In genomic region chr8:69270386-69271202, GRCm38 (mm10) we compare ENCODE assay signal across 8 mouse cellular contexts. TPM values are rescaled to one million over a fixed set of nuclear protein-coding genes. Genes with fewer than 3 reads are reported as not detected.
DNase-seq lines count a peak whose midpoint lies in the region; ATAC-seq lines count a peak whose summit lies in the region.

TSS of gene D130040H23Rik (plus strand) at chr8:69271080.

- H3K4me1 ChIP-seq in intestine, embryonic 16.5 days (ENCODE audit: control insufficient read depth, insufficient read depth, low read length) = 0 out of 2 replicates have a peak, but pooled peaks cover 4% of the 10 kb centered on the region
- peaks cover 2% of the 10 kb centered on the region; the same call in 1 of the 2 replicates for H3K4me1 ChIP-seq in midbrain, embryonic 11.5 days (ENCODE audit: control insufficient read depth, insufficient read depth, low read length)

- no peaks in the 10 kb centered on the region for H3K27me3 ChIP-seq in intestine, embryonic 16.5 days (replicated peaks; ENCODE audit: control insufficient read depth, insufficient read depth, low read length)
- H3K27me3 ChIP-seq in midbrain, embryonic 11.5 days (ENCODE audit: control insufficient read depth, insufficient read depth, low read length) = no peaks in the 10 kb centered on the region

- WGBS in intestine, embryonic 16.5 days = 6% methylated on average over 12 of the region's 12 CpGs
- WGBS in midbrain, embryonic 11.5 days = 9% methylated on average over 12 of the region's 12 CpGs

- ATAC-seq in intestine, embryonic 16.5 days = peak; percentile 100
- ATAC-seq in midbrain, embryonic 11.5 days (ENCODE audit: low FRiP score) = peak; percentile 100

- H3K9me3 ChIP-seq in intestine, embryonic 16.5 days (ENCODE audit: control insufficient read depth, low read length) = no peaks in the 10 kb centered on the region
- no peaks in the 10 kb centered on the region; the same call in 1 of the 2 replicates for H3K9me3 ChIP-seq in midbrain, embryonic 11.5 days (ENCODE audit: control insufficient read depth, low read length)

- H3K4me2 ChIP-seq in intestine, embryonic 16.5 days (ENCODE audit: low read depth, low read length) = peak within 1 kb of the TSS; percentile 74
- peak within 1 kb of the TSS; percentile 48 for H3K4me2 ChIP-seq in midbrain, embryonic 11.5 days

- peak within 1 kb of the TSS; percentile 76; the same call in 1 of the 2 replicates for H3K27ac ChIP-seq in intestine, embryonic 16.5 days (ENCODE audit: low read length)
- H3K27ac ChIP-seq in midbrain, embryonic 11.5 days (ENCODE audit: low read depth, low read length) = no peak within 1 kb of the TSS

- intact Hi-C loops in left cerebral cortex, postnatal 4 days (cut with DNase I) = no loop called here

- H3K36me3 ChIP-seq in intestine, embryonic 16.5 days (ENCODE audit: control insufficient read depth, insufficient read depth, low read length) = no peaks in the 10 kb centered on the region
- H3K36me3 ChIP-seq in midbrain, embryonic 11.5 days (ENCODE audit: control insufficient read depth, insufficient read depth, low read length) = peaks cover 5% of the 10 kb centered on the region; the same call in 1 of the 2 replicates

- DNase-seq in kidney, adult 11 months = peak; percentile 54
- no peak for DNase-seq in kidney, adult 18-20 months
- DNase-seq in embryo, embryonic 11.5 days (ENCODE audit: low read depth, low spot score) = peak; percentile 72
- DNase-seq in gastrocnemius, postnatal 4 days (ENCODE audit: low spot score in 2 of 2) = peak; percentile 30 to 74
- DNase-seq in left cerebral cortex, postnatal 4 days = peak; percentile 79
- DNase-seq in midbrain, embryonic 11.5 days (ENCODE audit: low spot score, missing footprints) = peak; percentile 97
- DNase-seq in right cerebral cortex, postnatal 4 days = peak; percentile 68

- peak within 1 kb of the TSS; percentile 87 for H3K9ac ChIP-seq in intestine, embryonic 16.5 days (ENCODE audit: low read depth, low read length)
- peak within 1 kb of the TSS; percentile 64 for H3K9ac ChIP-seq in midbrain, embryonic 11.5 days (ENCODE audit: low read length)

- H3K4me3 ChIP-seq in intestine, embryonic 16.5 days (ENCODE audit: low read length) = peak within 1 kb of the TSS; percentile 74
- peak within 1 kb of the TSS; percentile 40 for H3K4me3 ChIP-seq in midbrain, embryonic 11.5 days (ENCODE audit: low read depth, low read length)

RNA-seq across cellular contexts. Expression of gene D130040H23Rik, which starts in this region (rescaled TPM):
- total RNA-seq in gastrocnemius, postnatal 4 days (2021) = 1 to 10 TPM; 5.1 TPM
- polyA plus RNA-seq in intestine, embryonic 16.5 days (2015; fragmentation: Nextera tagmentation; extraction: Ambion mirVana) = 3.0 and 3.6 TPM in 2 replicates
- total RNA-seq in left cerebral cortex, postnatal 4 days (2021) = 10 to 100 TPM; 24.7 to 31.1 TPM
- 5.1 and 6.6 TPM in 2 replicates for polyA plus RNA-seq in midbrain, embryonic 11.5 days (2014; fragmentation: Nextera tagmentation; extraction: Ambion mirVana)

Comparison
In these comparisons a context has a peak if more than half of its experiments do, and no peak if none do; other contexts are left out.
1. RNA of gene D130040H23Rik (total RNA-seq): 24.7 to 31.1 TPM in left cerebral cortex, postnatal 4 days; 5.1 TPM in gastrocnemius, postnatal 4 days; every median in the first group is over 4 times any median in the second.